Mouse (Mus musculus) heart, embryonic 14.5 days (tissue): ENCODE measurements around the gene Egln2. TPM values are rescaled to one million over a fixed set of nuclear protein-coding genes. Genes with fewer than 3 reads are reported as not detected.

Experiments
- ATAC-seq: fragments of 200-750 bp; cut with Nextera tagmentation; 2 replicates; pipeline ENCODE4 v1.8.0; 2017; ENCODE audit warnings: low read depth, moderate TSS enrichment; ENCODE audit not compliant: insufficient number of reproducible peaks, insufficient read depth, low FRiP score
- H3K27ac ChIP-seq, 2 experiments: fragments of 200-500 bp in 1 of 2; fragments of 300-500 bp in 1 of 2; sonication (generic) in 1 of 2; replicated peaks in 1 of 2; 2 replicates each; pipeline ENCODE4 v1.5.1; 2012 to 2014; ENCODE audit warnings: low read depth in 2 of 2, low read length in 2 of 2, control low read depth in 1 of 2, mild to moderate bottlenecking in 1 of 2, mixed read lengths in 1 of 2; ENCODE audit not compliant: control insufficient read depth in 1 of 2, insufficient read depth in 1 of 2
- H3K27me3 ChIP-seq: fragments of 300-500 bp; sonication (generic); 2 replicates; pipeline ENCODE4 v1.6.1; 2014; ENCODE audit warnings: mild to moderate bottlenecking, low read length, control low read depth; ENCODE audit not compliant: control insufficient read depth, insufficient read depth
- H3K36me3 ChIP-seq: fragments of 300-500 bp; sonication (generic); 2 replicates; pipeline ENCODE4 v1.6.1; 2014; ENCODE audit warnings: mild to moderate bottlenecking, control low read depth, low read length, mixed read lengths; ENCODE audit not compliant: control insufficient read depth, insufficient read depth
- H3K4me1 ChIP-seq, 2 experiments: fragments of 200-500 bp in 1 of 2; fragments of 300-500 bp in 1 of 2; sonication (generic) in 1 of 2; 2 replicates each; pipeline ENCODE4 v1.6.1; 2012 to 2014; ENCODE audit warnings: low read length in 2 of 2, control low read depth in 1 of 2, mixed read lengths in 1 of 2; ENCODE audit not compliant: control insufficient read depth in 2 of 2, insufficient read depth in 2 of 2
- H3K4me2 ChIP-seq: fragments of 300-500 bp; sonication (generic); 2 replicates; pipeline ENCODE4 v1.6.1; 2014; ENCODE audit warnings: mild to moderate bottlenecking, low read length
- H3K4me3 ChIP-seq, 2 experiments: fragments of 200-500 bp in 1 of 2; fragments of 300-500 bp in 1 of 2; sonication (generic) in 1 of 2; 2 replicates each; pipeline ENCODE4 v1.5.1; 2012 to 2014; ENCODE audit warnings: low read length in 2 of 2, mild to moderate bottlenecking in 2 of 2, control low read depth in 1 of 2, low read depth in 1 of 2, moderate library complexity in 1 of 2; ENCODE audit not compliant: control insufficient read depth in 1 of 2, insufficient read depth in 1 of 2
- H3K9ac ChIP-seq: fragments of 300-500 bp; sonication (generic); 2 replicates; pipeline ENCODE4 v1.6.1; 2014; ENCODE audit warnings: mild to moderate bottlenecking, low read length
- H3K9me3 ChIP-seq: fragments of 300-500 bp; sonication (generic); 2 replicates; pipeline ENCODE4 v1.6.1; 2016; ENCODE audit warnings: low read length, control low read depth; ENCODE audit not compliant: control insufficient read depth
- WGBS: fragments of 180-500 bp; shearing (Covaris S2); extraction: QIAGEN DNeasy Blood & Tissue Kit; methylation state at CpG from one replicate; pipeline ENCODE4 v1.1.7; 2014; 5-methylcytosine and 5-hydroxymethylcytosine counted together
- microRNA counts: library from miRNA; unstranded; fragments of <30 nt; microRNA quantifications from one replicate; lab custom pipeline; 2016
- microRNA-seq: library from miRNA; unstranded; fragments of <30 nt; microRNA quantifications from one replicate; pipeline ENCODE4, GENCODE M21; 2016
- polyA plus RNA-seq: library from polyadenylated mRNA; unstranded; fragments of >200 nt; fragmentation: Nextera tagmentation; extraction: Ambion mirVana; gene quantifications from 2 replicates; pipeline ENCODE4 v1.2.1, GENCODE M21; 2014

The Egln2 gene
- polyA plus RNA-seq, 1 experiment from 2014 or later: 31.2 TPM

- Histone ChIP-seq H3K9ac (no peak within 1 kb of the TSS), H3K4me3 (no peak within 1 kb of the TSS), H3K27me3 (no peaks in the 10 kb centered on the region), H3K9me3 (no peaks in the 10 kb centered on the region), H3K4me2 (no peak within 1 kb of the TSS), H3K27ac (no peak within 1 kb of the TSS), H3K4me1 (no peaks in the 10 kb centered on the region), H3K36me3 (no peaks in the 10 kb centered on the region)
- ATAC-seq: no peak
Measured at GRCm38 (mm10) chr7:27119676-27120075, 46.9 kb downstream of the Egln2 start, which contains the start of gene Cyp2f2. TSS of gene Cyp2f2 (plus strand) at chr7:27119909.

- Histone ChIP-seq H3K9ac (no peak overlapping the region), H3K4me1 (no peaks in the 10 kb centered on the region), H3K4me3 (no peak overlapping the region), H3K36me3 (no peaks in the 10 kb centered on the region), H3K27ac (no peak overlapping the region), H3K9me3 (no peaks in the 10 kb centered on the region), H3K27me3 (no peaks in the 10 kb centered on the region), H3K4me2 (no peak overlapping the region)
- WGBS: 63% methylated on average over 4 of the region's 4 CpGs
- ATAC-seq: no peak
Measured at GRCm38 (mm10) chr7:27118033-27118511, 48.5 kb downstream of the Egln2 start.

GRCm38 (mm10) chr7:27111987-27112386, 54.6 kb downstream of the Egln2 start:
- Histone ChIP-seq H3K9ac (no peak overlapping the region), H3K4me2 (no peak overlapping the region), H3K27me3 (no peaks in the 10 kb centered on the region), H3K4me3 (no peak overlapping the region), H3K36me3 (no peaks in the 10 kb centered on the region), H3K4me1 (no peaks in the 10 kb centered on the region), H3K27ac (no peak overlapping the region), H3K9me3 (peaks cover 3% of the 10 kb centered on the region; the same call in 1 of the 2 replicates)
- no peak for ATAC-seq
- WGBS: 66% methylated on average over 3 of the region's 3 CpGs

GRCm38 (mm10) chr7:27111038-27111437, 55.6 kb downstream of the Egln2 start:
- H3K36me3 ChIP-seq: no peaks in the 10 kb centered on the region
- H3K4me2 ChIP-seq: no peak overlapping the region
- peaks cover 3% of the 10 kb centered on the region; the same call in 1 of the 2 replicates for H3K9me3 ChIP-seq
- H3K27ac ChIP-seq: no peak overlapping the region
- H3K27me3 ChIP-seq: no peaks in the 10 kb centered on the region
- ATAC-seq: no peak
- H3K4me3 ChIP-seq: no peak overlapping the region
- no peak overlapping the region for H3K9ac ChIP-seq
- 79% methylated on average over 1 of the region's 1 CpGs for WGBS
- no peaks in the 10 kb centered on the region for H3K4me1 ChIP-seq

- Histone ChIP-seq H3K4me2 (no peak overlapping the region), H3K27me3 (no peaks in the 10 kb centered on the region), H3K4me1 (no peaks in the 10 kb centered on the region), H3K36me3 (no peaks in the 10 kb centered on the region), H3K9ac (no peak overlapping the region), H3K27ac (no peak overlapping the region), H3K4me3 (no peak overlapping the region), H3K9me3 (peaks cover 3% of the 10 kb centered on the region; the same call in 1 of the 2 replicates)
- ATAC-seq: no peak
Measured at GRCm38 (mm10) chr7:27110327-27110726, 56.3 kb downstream of the Egln2 start.

MicroRNAs encoded within 50 kb of the gene (microRNA counts, 519-probe panel; counts per million panel counts)
- 322 counts per million, percentile 70 among the panel's probes with 10 or more counts for microRNA mmu-miR-1191 (lab: Ali Mortazavi, UCI)

Small RNA genes within 50 kb of the gene (microRNA-seq; reads per million reads assigned to microRNA genes)
- gene Mir1191: 1.7 reads per million
- 1.7 reads per million for gene Mir3101

Other genes with a start within 250 kb of the Egln2 start
- gene Cyp2a22, start 227.4 kb downstream of the Egln2 start, polyA plus RNA-seq: not detected in 2 replicates
- not detected in 2 replicates for gene Cyp2a12, start 137.7 kb downstream of the Egln2 start, polyA plus RNA-seq
- gene Cyp2f2, start 46.9 kb downstream of the Egln2 start, polyA plus RNA-seq: 3.3 TPM in 1 of 2 replicates, not detected in the other
- 0.22 TPM in 1 of 2 replicates, not detected in the other for gene Cyp2t4, start 13.1 kb downstream of the Egln2 start, polyA plus RNA-seq
- 42.4 and 43.4 TPM in 2 replicates for gene Rab4b, start 12.1 kb upstream of the Egln2 start, polyA plus RNA-seq
- not detected in 2 replicates for gene Gm21983, start 14.3 kb upstream of the Egln2 start, polyA plus RNA-seq
- 0.53 and 1.3 TPM in 2 replicates for gene Mia, start 14.4 kb upstream of the Egln2 start, polyA plus RNA-seq
- gene BC024978, start 29.0 kb upstream of the Egln2 start, polyA plus RNA-seq: 3.3 and 3.7 TPM in 2 replicates
- gene Snrpa, start 29.5 kb upstream of the Egln2 start, polyA plus RNA-seq: 140 and 150 TPM in 2 replicates
- gene Itpkc, start 61.9 kb upstream of the Egln2 start, polyA plus RNA-seq: 3.4 and 3.8 TPM in 2 replicates
- 9.9 and 11.9 TPM in 2 replicates for gene Coq8b, start 66.2 kb upstream of the Egln2 start, polyA plus RNA-seq
- 3.3 and 5.4 TPM in 2 replicates for gene Numbl, start 91.6 kb upstream of the Egln2 start, polyA plus RNA-seq
- 47.7 and 55.1 TPM in 2 replicates for gene Ltbp4, start 170.9 kb upstream of the Egln2 start, polyA plus RNA-seq
- 18.3 and 22.0 TPM in 2 replicates for gene Shkbp1, start 189.2 kb upstream of the Egln2 start, polyA plus RNA-seq
- gene Gm20479, start 190.6 kb upstream of the Egln2 start, polyA plus RNA-seq: not detected in 2 replicates